Mouse (Mus musculus) liver, embryonic 11.5 days (tissue): Measurements from ENCODE around the gene Txndc12. TPM values are rescaled to one million over a fixed set of nuclear protein-coding genes. Genes with fewer than 3 reads are reported as not detected.
A peak's percentile ranks its signal among the peaks of the same experiment; 100 is the strongest.

Experiments used
- ATAC-seq: fragments of 200-750 bp; cut with Nextera tagmentation; replicated peaks from 2 replicates; pipeline ENCODE4 v1.8.0; 2017; ENCODE audit warnings: moderate number of reproducible peaks, mild to moderate bottlenecking, moderate TSS enrichment, moderate library complexity; ENCODE audit not compliant: low FRiP score
- DNase-seq: peaks from one replicate; pipeline ENCODE4 v3.0.0-alpha.2; 2017; ENCODE audit warnings: low spot score
- H3K27ac ChIP-seq: fragments of 300-500 bp; sonication (generic); 2 replicates; pipeline ENCODE4 v1.5.1; 2014; ENCODE audit warnings: mild to moderate bottlenecking, low read depth, low read length, control low read depth
- H3K27me3 ChIP-seq: fragments of 300-500 bp; sonication (generic); replicated peaks from 2 replicates; pipeline ENCODE4 v1.6.1; 2014; ENCODE audit warnings: low read length, mixed read lengths; ENCODE audit not compliant: control insufficient read depth, insufficient read depth
- H3K36me3 ChIP-seq: fragments of 300-500 bp; sonication (generic); 2 replicates; pipeline ENCODE4 v1.6.1; 2014; ENCODE audit warnings: mild to moderate bottlenecking, low read length, moderate library complexity, mixed read lengths; ENCODE audit not compliant: control insufficient read depth, insufficient read depth
- H3K4me1 ChIP-seq: fragments of 300-500 bp; sonication (generic); replicated peaks from 2 replicates; pipeline ENCODE4 v1.6.1; 2014; ENCODE audit warnings: low read length, mixed read lengths; ENCODE audit not compliant: control insufficient read depth, insufficient read depth
- H3K4me2 ChIP-seq: fragments of 300-500 bp; sonication (generic); 2 replicates; pipeline ENCODE4 v1.6.1; 2014; ENCODE audit warnings: mild to moderate bottlenecking, control low read depth, moderate library complexity
- H3K4me3 ChIP-seq: fragments of 300-500 bp; sonication (generic); 2 replicates; pipeline ENCODE4 v1.5.1; 2014; ENCODE audit warnings: low read depth, low read length, control low read depth
- H3K9ac ChIP-seq: fragments of 300-500 bp; sonication (generic); 2 replicates; pipeline ENCODE4 v1.6.1; 2014; ENCODE audit warnings: low read depth, low read length, control low read depth
- H3K9me3 ChIP-seq: fragments of 300-500 bp; sonication (generic); 2 replicates; pipeline ENCODE4 v1.6.1; 2016; ENCODE audit warnings: low read length, inconsistent platforms, mixed read lengths; ENCODE audit not compliant: control insufficient read depth
- WGBS: fragments of 180-500 bp; shearing (Covaris S2); extraction: QIAGEN DNeasy Blood & Tissue Kit; methylation state at CpG from one replicate; pipeline ENCODE4 v1.1.7; 2014; 5-methylcytosine and 5-hydroxymethylcytosine counted together
- polyA plus RNA-seq: library from polyadenylated mRNA; unstranded; fragments of >200 nt; fragmentation: Nextera tagmentation; extraction: Ambion mirVana; gene quantifications from 2 replicates; pipeline ENCODE4 v1.2.1, GENCODE M21; 2014

The Txndc12 gene
- polyA plus RNA-seq, 1 experiment from 2014 or later: 63.8 TPM

DNA sequence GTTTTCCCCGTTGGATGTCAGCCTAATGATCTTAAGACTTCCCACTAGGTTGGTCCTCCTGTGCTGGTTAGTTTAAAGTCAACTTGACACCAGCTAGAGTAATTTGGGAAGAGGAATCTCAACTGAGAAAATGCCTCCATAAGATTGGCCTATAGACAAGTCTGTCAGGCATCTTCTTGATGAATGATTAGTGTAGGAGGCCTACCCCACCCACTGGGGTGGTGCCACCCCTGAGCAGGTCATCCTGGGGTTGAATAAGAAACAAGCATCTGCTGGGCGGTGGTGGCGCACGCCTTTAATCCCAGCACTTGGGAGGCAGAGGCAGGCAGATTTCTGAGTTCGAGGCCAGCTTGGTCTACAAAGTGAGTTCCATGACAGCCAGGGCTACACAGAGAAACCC lies 39.3 kb downstream of the Txndc12 start:
- H3K4me2 ChIP-seq: no peak overlapping the region
- no peak for DNase-seq
- no peaks in the 10 kb centered on the region for H3K4me1 ChIP-seq
- 73% methylated on average over 5 of the region's 5 CpGs for WGBS
- ATAC-seq: no peak
- no peak overlapping the region for H3K4me3 ChIP-seq
- no peak overlapping the region for H3K27ac ChIP-seq
- no peaks in the 10 kb centered on the region for H3K36me3 ChIP-seq
- no peaks in the 10 kb centered on the region for H3K9me3 ChIP-seq
- 0 out of 2 replicates have a peak, but pooled peaks cover 4% of the 10 kb centered on the region for H3K27me3 ChIP-seq
- H3K9ac ChIP-seq: no peak overlapping the region

- Histone ChIP-seq H3K27ac (no peak overlapping the region), H3K4me3 (no peak overlapping the region), H3K4me1 (peaks cover 3% of the 10 kb centered on the region), H3K9ac (no peak overlapping the region), H3K4me2 (no peak overlapping the region), H3K36me3 (no peaks in the 10 kb centered on the region), H3K9me3 (no peaks in the 10 kb centered on the region), H3K27me3 (peaks cover 12% of the 10 kb centered on the region)
- ATAC-seq (no peak), DNase-seq (no peak)
- WGBS: 68% methylated on average over 6 of the region's 6 CpGs
Observed at GRCm38 (mm10) chr4:108877901-108878300, 43.5 kb downstream of the Txndc12 start.

- peak within 1 kb of the TSS; percentile 62 for H3K4me3 ChIP-seq
- WGBS: under 1% methylated on average over 46 of the region's 46 CpGs
- DNase-seq: peak; percentile 76
- H3K9ac ChIP-seq: peak within 1 kb of the TSS; percentile 62
- no peaks in the 10 kb centered on the region for H3K36me3 ChIP-seq
- H3K9me3 ChIP-seq: no peaks in the 10 kb centered on the region
- peaks cover 3% of the 10 kb centered on the region for H3K4me1 ChIP-seq
- ATAC-seq: peak; percentile 95
- peak within 1 kb of the TSS; percentile 99 for H3K4me2 ChIP-seq
- H3K27me3 ChIP-seq: peaks cover 12% of the 10 kb centered on the region
- no peak within 1 kb of the TSS for H3K27ac ChIP-seq
Observed at GRCm38 (mm10) chr4:108878963-108879822, 44.8 kb downstream of the Txndc12 start, which contains the start of gene Rab3b. Gene Rab3b (plus strand): TSS chr4:108879063.

DNA sequence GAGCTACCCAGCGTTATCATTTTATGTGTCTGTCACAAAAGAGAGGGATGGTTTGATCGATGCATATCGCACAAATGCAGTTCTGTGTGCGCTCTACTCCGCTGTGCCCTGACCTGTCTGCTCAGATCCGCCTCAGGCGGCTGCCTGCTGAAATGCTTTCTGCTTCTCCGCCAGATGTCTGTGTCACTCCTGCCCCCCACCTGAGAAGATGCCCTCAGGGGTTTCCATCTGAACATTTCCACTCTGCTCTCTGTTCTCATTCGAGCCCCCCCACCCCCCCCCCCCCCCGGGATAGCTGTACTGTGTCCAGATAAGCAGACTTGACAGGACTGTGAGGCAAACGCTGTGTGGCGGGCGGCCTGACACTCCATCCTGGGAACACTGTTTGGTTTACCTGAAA lies 49.4 kb downstream of the Txndc12 start:
- Histone ChIP-seq H3K9ac (no peak overlapping the region), H3K27me3 (peaks cover 8% of the 10 kb centered on the region), H3K4me1 (peaks cover 3% of the 10 kb centered on the region), H3K9me3 (no peaks in the 10 kb centered on the region), H3K27ac (no peak overlapping the region), H3K36me3 (no peaks in the 10 kb centered on the region), H3K4me3 (no peak overlapping the region), H3K4me2 (no peak overlapping the region)
- WGBS: 49% methylated on average over 13 of the region's 13 CpGs
- ATAC-seq (no peak), DNase-seq (no peak)

- Histone ChIP-seq H3K4me1 (no peaks in the 10 kb centered on the region), H3K9ac (no peak overlapping the region), H3K4me3 (no peak overlapping the region), H3K36me3 (no peaks in the 10 kb centered on the region), H3K27ac (no peak overlapping the region), H3K4me2 (no peak overlapping the region), H3K9me3 (no peaks in the 10 kb centered on the region), H3K27me3 (no peaks in the 10 kb centered on the region)
- 79% methylated on average over 4 of the region's 4 CpGs for WGBS
- DNase-seq (no peak), ATAC-seq (no peak)
Observed at GRCm38 (mm10) chr4:108887456-108887855, 53.1 kb downstream of the Txndc12 start.

DNA sequence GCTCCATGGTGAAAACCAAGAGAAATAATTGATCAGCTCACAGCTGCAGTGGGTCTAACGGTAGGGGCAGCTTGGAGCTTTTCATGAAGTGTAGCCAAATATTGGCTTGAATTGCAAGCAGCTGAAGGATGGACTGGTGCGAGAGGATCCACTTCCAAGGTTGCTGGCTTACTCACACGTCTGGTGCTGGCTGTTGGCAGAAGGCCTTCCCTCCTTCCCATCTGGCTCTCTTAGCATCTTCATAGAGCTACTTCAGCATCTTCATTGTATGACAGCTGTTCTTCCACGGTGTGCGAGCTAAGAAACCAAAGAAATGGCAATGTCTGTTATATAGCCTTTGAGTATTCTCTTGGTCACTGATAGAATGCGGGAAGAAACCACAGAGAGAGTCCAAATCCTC lies 56.5 kb downstream of the Txndc12 start:
- H3K27me3 ChIP-seq: no peaks in the 10 kb centered on the region
- no peak overlapping the region for H3K4me3 ChIP-seq
- H3K9me3 ChIP-seq: no peaks in the 10 kb centered on the region
- H3K9ac ChIP-seq: no peak overlapping the region
- no peak overlapping the region for H3K27ac ChIP-seq
- H3K36me3 ChIP-seq: no peaks in the 10 kb centered on the region
- no peaks in the 10 kb centered on the region for H3K4me1 ChIP-seq
- ATAC-seq: no peak
- no peak overlapping the region for H3K4me2 ChIP-seq
- no peak for DNase-seq
- WGBS: 86% methylated on average over 6 of the region's 6 CpGs

GRCm38 (mm10) chr4:108900421-108900820 lies 66.0 kb downstream of the Txndc12 start:
- no peak overlapping the region for H3K4me2 ChIP-seq
- H3K27ac ChIP-seq: no peak overlapping the region
- no peak for ATAC-seq
- DNase-seq: no peak
- WGBS: 84% methylated on average over 7 of the region's 7 CpGs
- H3K36me3 ChIP-seq: no peaks in the 10 kb centered on the region
- H3K27me3 ChIP-seq: no peaks in the 10 kb centered on the region
- H3K9me3 ChIP-seq: no peaks in the 10 kb centered on the region
- no peak overlapping the region for H3K4me3 ChIP-seq
- no peaks in the 10 kb centered on the region for H3K4me1 ChIP-seq
- H3K9ac ChIP-seq: no peak overlapping the region

DNA sequence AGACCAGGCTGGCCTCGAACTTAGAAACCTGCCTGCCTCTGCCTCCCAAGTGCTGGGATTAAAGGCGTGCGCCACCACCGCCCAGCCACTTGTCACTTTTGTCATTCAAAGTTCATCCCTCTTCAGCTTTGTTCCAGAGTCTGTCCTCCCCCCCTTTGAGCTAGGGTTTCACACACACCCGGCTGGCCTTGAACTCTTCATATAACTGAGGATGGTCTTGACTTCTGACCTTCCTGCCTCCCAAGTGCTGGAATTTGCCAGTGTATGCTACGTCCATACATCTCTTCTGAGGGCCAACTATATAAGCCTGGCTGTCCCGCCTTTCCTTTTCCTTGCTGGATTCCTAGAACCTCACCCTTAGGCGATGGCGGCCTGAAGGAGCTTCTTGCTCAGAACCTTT lies 68.5 kb downstream of the Txndc12 start:
- no peaks in the 10 kb centered on the region for H3K27me3 ChIP-seq
- no peak overlapping the region for H3K4me3 ChIP-seq
- H3K4me1 ChIP-seq: no peaks in the 10 kb centered on the region
- H3K27ac ChIP-seq: no peak overlapping the region
- WGBS: 88% methylated on average over 9 of the region's 9 CpGs
- no peaks in the 10 kb centered on the region for H3K36me3 ChIP-seq
- H3K9me3 ChIP-seq: no peaks in the 10 kb centered on the region
- H3K4me2 ChIP-seq: no peak overlapping the region
- ATAC-seq: no peak
- H3K9ac ChIP-seq: no peak overlapping the region
- DNase-seq: no peak

- 83% methylated on average over 9 of the region's 9 CpGs for WGBS
- ATAC-seq (no peak), DNase-seq (no peak)
- H3K4me2 ChIP-seq: no peak overlapping the region
- H3K36me3 ChIP-seq: no peaks in the 10 kb centered on the region
- H3K4me1 ChIP-seq: no peaks in the 10 kb centered on the region
- no peak overlapping the region for H3K9ac ChIP-seq
- H3K27me3 ChIP-seq: no peaks in the 10 kb centered on the region
- H3K27ac ChIP-seq: no peak overlapping the region
- H3K4me3 ChIP-seq: no peak overlapping the region
- H3K9me3 ChIP-seq: no peaks in the 10 kb centered on the region
Observed at GRCm38 (mm10) chr4:108903346-108903745, 68.9 kb downstream of the Txndc12 start.
